9 mouse cellular contexts compared by ENCODE assay signal in the genomic region with DNA sequence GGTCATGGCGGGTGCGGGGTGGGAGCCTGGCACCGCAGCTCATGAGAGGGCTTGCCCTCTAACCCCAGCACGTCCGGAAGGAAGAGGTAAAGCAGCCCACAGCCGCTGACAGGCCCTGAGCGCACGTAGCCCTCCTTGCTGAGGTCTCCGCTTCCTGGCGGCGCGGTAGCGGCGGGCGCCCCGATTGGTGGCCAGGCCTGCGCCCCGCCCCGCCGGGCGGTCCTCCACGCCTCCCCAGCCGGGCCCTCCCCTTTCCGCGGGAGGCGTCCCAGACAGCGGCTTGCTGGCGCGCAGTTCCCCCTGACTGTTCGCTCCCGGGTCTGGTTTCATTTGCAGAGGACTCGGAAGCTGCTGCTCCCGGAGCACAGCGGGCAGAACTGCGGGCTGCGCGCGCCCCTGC.
A peak's percentile ranks its signal among the peaks of the same experiment; 100 is the strongest.
DNase-seq lines count a peak whose midpoint lies in the region; ATAC-seq and TF ChIP-seq lines count a peak whose summit lies in the region.
"Had no signal": no experiment of that assay in that cellular context is flagged by ENCODE, and none has a peak within 500 bp of the region (broad histone marks: within the 10 kb centered on the region; RNA-seq: fewer than 3 reads in every experiment).

No protein-coding gene starts in this region.

- peak overlapping the region; percentile 50 for H3K4me3 ChIP-seq in layer of hippocampus, adult 2 months
- peak overlapping the region; percentile 67 for H3K4me3 ChIP-seq in lung, embryonic 15.5 days
- peak overlapping the region; percentile 61 for H3K4me3 ChIP-seq in thymus, adult 2 months (ENCODE audit: control insufficient read depth, insufficient read depth, low read length)

- H3K4me2 ChIP-seq in lung, embryonic 15.5 days: peak overlapping the region; percentile 62

- no peak for TF ChIP-seq CTCF in layer of hippocampus, adult 2 months (conservative IDR thresholded peaks at IDR 0.05)
- TF ChIP-seq CTCF in thymus, adult 2 months (IDR thresholded peaks at IDR 0.05; ENCODE audit: borderline replicate concordance, control insufficient read depth, extremely low read depth, insufficient read depth, low read length, poor library complexity): no peak

- H3K9ac ChIP-seq in lung, embryonic 15.5 days: peak overlapping the region; percentile 66

- TF ChIP-seq POLR2A in thymus, adult 2 months (IDR thresholded peaks at IDR 0.05; ENCODE audit: control insufficient read depth, extremely low read depth, insufficient read depth, low read length, poor library complexity): no peak

- DNase-seq in 3134 (ENCODE audit: extremely low read depth, insufficient read length, low spot score): peak; percentile 0
- DNase-seq in adrenal gland, postnatal 4 days (ENCODE audit: low spot score in 2 of 2): peak; percentile 19 to 40
- peak; percentile 8 to 15 for DNase-seq in frontal cortex, postnatal 14 days (ENCODE audit: low spot score in 2 of 2)
- peak; percentile 22 to 38 for DNase-seq in layer of hippocampus, adult 2 months (ENCODE audit: low spot score in 2 of 2)
- peak; percentile 59 for DNase-seq in ovary, adult 18-20 months (ENCODE audit: low spot score)
- DNase-seq in thymus, adult 2 months: peak; percentile 64

- no peaks in the 10 kb centered on the region for H3K9me3 ChIP-seq in lung, embryonic 15.5 days
- H3K9me3 ChIP-seq: G1E had no signal

- H3K27me3 ChIP-seq in lung, embryonic 15.5 days: no peaks in the 10 kb centered on the region
- no peaks in the 10 kb centered on the region for H3K27me3 ChIP-seq in thymus, adult 2 months (ENCODE audit: control insufficient read depth, insufficient read depth, low read length)

- no peaks in the 10 kb centered on the region for H3K4me1 ChIP-seq in lung, embryonic 15.5 days
- H3K4me1 ChIP-seq in thymus, adult 2 months (replicated peaks; ENCODE audit: control insufficient read depth, insufficient read depth, low read length): 0 out of 2 replicates have a peak, but pooled peaks cover 4% of the 10 kb centered on the region

- no peaks in the 10 kb centered on the region for H3K36me3 ChIP-seq in lung, embryonic 15.5 days
- H3K36me3 ChIP-seq in thymus, adult 2 months (ENCODE audit: control insufficient read depth, insufficient read depth, low read length): no peaks in the 10 kb centered on the region
- H3K36me3 ChIP-seq: G1E had no signal

- H3K27ac ChIP-seq in layer of hippocampus, adult 2 months: no peak overlapping the region
- peak overlapping the region; percentile 64 for H3K27ac ChIP-seq in lung, embryonic 15.5 days
- H3K27ac ChIP-seq in thymus, adult 2 months (ENCODE audit: control insufficient read depth, insufficient read depth, low read length): no peak overlapping the region

- WGBS in lung, embryonic 15.5 days: 0% methylated on average over 34 of the region's 38 CpGs
- 4% methylated on average over 38 of the region's 38 CpGs for WGBS in thymus, adult 2 months

- peak; percentile 99 for ATAC-seq in hematopoietic stem cell, adult 5-6 weeks (replicated peaks in 1 of 2; ENCODE audit: insufficient read depth in 1 of 2, low FRiP score in 2 of 2, low TSS enrichment in 1 of 2, low read depth in 1 of 2, poor library complexity in 2 of 2, severe bottlenecking in 2 of 2)
- peak; percentile 96 for ATAC-seq in lung, embryonic 15.5 days (ENCODE audit: borderline replicate concordance, extremely low read depth, low FRiP score, low TSS enrichment)

Comparison
In these comparisons a context has a peak if more than half of its experiments do, and no peak if none do; other contexts are left out.
1. DNase-seq: peak in every context shown above with its lines; median percentile 64 in thymus, adult 2 months; 59 in ovary, adult 18-20 months; 30 in layer of hippocampus, adult 2 months; 30 in adrenal gland, postnatal 4 days; 12 in frontal cortex, postnatal 14 days; 0 in 3134.